Mouse (Mus musculus): Measurements from ENCODE around the gene Adprhl1.

Adprhl1 gene

GRCm38 (mm10) chr8:13254019-13254418 lies at the start of gene Adprhl1:
Gene Adprhl1, minus strand, starts transcription at chr8:13254162.
- DNase-seq (ENCODE audit: low read depth, low spot score): peak; percentile 48

- DNase-seq (ENCODE audit: low read depth, low spot score): no peak
Observed at GRCm38 (mm10) chr8:13301036-13301435, 47.1 kb upstream of the Adprhl1 start.

- no peak for DNase-seq (ENCODE audit: low read depth, low spot score)
Observed at GRCm38 (mm10) chr8:13299571-13299970, 45.6 kb upstream of the Adprhl1 start.

- peak; percentile 50 for DNase-seq (ENCODE audit: low read depth, low spot score)
Observed at GRCm38 (mm10) chr8:13293677-13294470, 39.9 kb upstream of the Adprhl1 start.

GRCm38 (mm10) chr8:13292364-13292763 lies 38.4 kb upstream of the Adprhl1 start:
- DNase-seq (ENCODE audit: low read depth, low spot score): peak; percentile 76

- DNase-seq (ENCODE audit: low read depth, low spot score): peak; percentile 10
Observed at GRCm38 (mm10) chr8:13288646-13289045, 34.7 kb upstream of the Adprhl1 start.

- peak; percentile 97 for DNase-seq (ENCODE audit: low read depth, low spot score)
Observed at GRCm38 (mm10) chr8:13287692-13288623, 34.0 kb upstream of the Adprhl1 start, which contains the start of the genes Dcun1d2 and Tmco3. Gene Dcun1d2, minus strand, starts transcription at chr8:13288131. Gene Tmco3, plus strand, starts transcription at chr8:13288190.

GRCm38 (mm10) chr8:13287304-13287691 lies 33.3 kb upstream of the Adprhl1 start:
- peak; percentile 89 for DNase-seq (ENCODE audit: low read depth, low spot score)

- no peak for DNase-seq (ENCODE audit: low read depth, low spot score)
Observed at GRCm38 (mm10) chr8:13283200-13283599, 29.2 kb upstream of the Adprhl1 start.

- no peak for DNase-seq (ENCODE audit: low read depth, low spot score)
Observed at GRCm38 (mm10) chr8:13276941-13277447, 23.0 kb upstream of the Adprhl1 start.

- no peak for DNase-seq (ENCODE audit: low read depth, low spot score)
Observed at GRCm38 (mm10) chr8:13272834-13273233, 18.9 kb upstream of the Adprhl1 start.

GRCm38 (mm10) chr8:13267566-13267965 lies 13.6 kb upstream of the Adprhl1 start:
- no peak for DNase-seq (ENCODE audit: low read depth, low spot score)

GRCm38 (mm10) chr8:13263376-13263775 lies 9.4 kb upstream of the Adprhl1 start:
- no peak for DNase-seq (ENCODE audit: low read depth, low spot score)

- no peak for DNase-seq (ENCODE audit: low read depth, low spot score)
Observed at GRCm38 (mm10) chr8:13253413-13253812, 549 bp downstream of the Adprhl1 start.

- no peak for DNase-seq (ENCODE audit: low read depth, low spot score)
Observed at GRCm38 (mm10) chr8:13252837-13253236, 1.1 kb downstream of the Adprhl1 start.

- no peak for DNase-seq (ENCODE audit: low read depth, low spot score)
Observed at GRCm38 (mm10) chr8:13244343-13244880, 9.6 kb downstream of the Adprhl1 start.

- no peak for DNase-seq (ENCODE audit: low read depth, low spot score)
Observed at GRCm38 (mm10) chr8:13242985-13243870, 10.7 kb downstream of the Adprhl1 start.

GRCm38 (mm10) chr8:13240691-13241090 lies 13.3 kb downstream of the Adprhl1 start:
- no peak for DNase-seq (ENCODE audit: low read depth, low spot score)

GRCm38 (mm10) chr8:13240055-13240454 lies 13.9 kb downstream of the Adprhl1 start:
- no peak for DNase-seq (ENCODE audit: low read depth, low spot score)

GRCm38 (mm10) chr8:13234803-13235202 lies 19.2 kb downstream of the Adprhl1 start:
- DNase-seq (ENCODE audit: low read depth, low spot score): no peak

- DNase-seq (ENCODE audit: low read depth, low spot score): no peak
Observed at GRCm38 (mm10) chr8:13230471-13230870, 23.5 kb downstream of the Adprhl1 start.

Measured in CD4-positive helper T cell, adult 2 months (primary cell).